Mouse (Mus musculus) right cerebral cortex, postnatal 36 days (tissue): ENCODE data around the gene C1qtnf2.

Experiments
- DNase-seq, 2 experiments: peaks; one replicate each; pipeline ENCODE4 v3.0.0; 2022; ENCODE audit warnings: low spot score in 2 of 2, mixed read lengths in 1 of 2

C1qtnf2 gene

GRCm38 (mm10) chr11:43474225-43474774 is at the start of gene C1qtnf2:
TSS of gene C1qtnf2 (plus strand) at chr11:43474276.
- DNase-seq, result no peak

GRCm38 (mm10) chr11:43424386-43424785 is 49.7 kb upstream of the C1qtnf2 start:
- DNase-seq, result no peak

- DNase-seq, result no peak
Measured at GRCm38 (mm10) chr11:43425166-43425709, 48.8 kb upstream of the C1qtnf2 start.

DNA sequence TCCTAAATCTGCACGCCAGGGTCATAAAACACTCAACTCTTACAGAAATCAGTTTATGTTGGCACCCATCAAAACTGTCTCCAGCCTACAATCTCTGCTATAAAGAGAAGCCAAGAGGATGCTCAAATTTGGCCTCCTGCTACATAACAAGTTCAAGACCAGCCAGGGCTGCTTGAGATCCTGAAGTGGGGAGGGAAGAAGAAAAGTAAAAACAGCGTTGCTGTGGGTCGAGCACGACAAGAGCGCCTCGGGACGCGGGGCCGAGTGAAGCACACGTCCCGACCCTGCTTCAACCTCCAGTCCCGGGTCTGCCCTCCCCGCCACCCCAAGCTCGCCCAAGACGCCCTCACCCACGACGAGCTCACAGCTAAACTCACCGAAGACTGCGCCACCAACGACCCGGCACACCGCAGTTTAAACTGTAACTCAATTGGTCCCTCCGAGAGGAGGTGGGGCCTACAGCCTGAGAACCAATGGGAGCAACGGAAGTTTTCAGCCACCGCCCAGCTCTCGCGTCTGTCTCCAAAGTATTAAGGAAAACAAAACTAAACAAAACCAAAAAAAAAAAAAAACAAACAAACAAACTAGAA is 48.2 kb upstream of the C1qtnf2 start, which contains the start of gene Pttg1:
Pttg1 (minus strand) TSS at position 428 of the 590 bp plus-strand sequence.
- peak; percentile 42 to 57 for DNase-seq

GRCm38 (mm10) chr11:43426414-43426884 is 47.6 kb upstream of the C1qtnf2 start:
- no peak for DNase-seq

- peak; percentile 54 to 64 for DNase-seq
Measured at GRCm38 (mm10) chr11:43433254-43434023, 40.6 kb upstream of the C1qtnf2 start, which contains the start of gene Slu7. TSS of gene Slu7 (plus strand) at chr11:43433744.

GRCm38 (mm10) chr11:43434024-43434407 is 40.1 kb upstream of the C1qtnf2 start:
- no peak for DNase-seq

GRCm38 (mm10) chr11:43441121-43441520 is 33.0 kb upstream of the C1qtnf2 start:
- DNase-seq, result no peak

- DNase-seq, result no peak
Measured at GRCm38 (mm10) chr11:43443183-43443582, 30.9 kb upstream of the C1qtnf2 start.

DNA sequence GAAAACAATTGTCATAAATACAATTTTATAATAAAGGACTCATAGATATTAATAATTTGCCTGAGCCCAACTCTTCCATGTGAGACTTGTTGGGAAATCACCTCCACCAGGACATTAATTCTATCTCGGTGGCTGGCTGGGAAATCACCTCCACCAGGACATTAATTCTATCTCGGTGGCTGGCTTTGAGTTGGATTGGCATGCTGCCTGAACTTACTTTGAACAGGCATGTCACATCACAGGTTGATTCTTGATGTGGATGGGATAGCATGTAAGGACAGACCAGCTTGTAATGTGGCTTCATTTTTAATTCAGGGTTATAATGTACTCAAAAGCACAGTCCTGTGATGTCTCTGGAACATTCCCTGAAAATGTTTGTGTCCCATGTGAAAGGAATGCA is 24.2 kb upstream of the C1qtnf2 start:
- DNase-seq, result no peak

DNA sequence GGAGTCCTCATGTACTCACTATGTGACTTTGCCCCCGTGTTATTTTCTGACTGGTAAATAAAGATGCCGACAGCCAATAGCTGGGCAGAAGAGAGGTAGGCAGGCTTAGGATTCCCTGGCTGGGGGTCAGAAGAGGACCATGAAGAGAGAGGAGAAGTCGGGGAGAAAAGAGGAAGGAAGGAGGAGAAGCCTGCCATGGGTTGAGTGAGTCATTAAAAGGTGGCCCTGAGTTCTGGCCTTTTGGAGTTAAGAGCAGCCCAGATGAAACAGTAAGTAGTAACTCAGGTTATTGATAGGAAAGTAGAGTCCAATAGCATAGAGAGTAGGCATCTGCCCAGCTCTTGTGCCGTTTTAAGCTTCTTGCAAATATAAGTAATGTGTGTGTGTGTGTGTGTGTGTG is 22.8 kb upstream of the C1qtnf2 start:
- no peak for DNase-seq

GRCm38 (mm10) chr11:43452266-43452665 is 21.8 kb upstream of the C1qtnf2 start:
- DNase-seq, result no peak

- DNase-seq, result no peak
Measured at GRCm38 (mm10) chr11:43463204-43463603, 10.9 kb upstream of the C1qtnf2 start.

DNA sequence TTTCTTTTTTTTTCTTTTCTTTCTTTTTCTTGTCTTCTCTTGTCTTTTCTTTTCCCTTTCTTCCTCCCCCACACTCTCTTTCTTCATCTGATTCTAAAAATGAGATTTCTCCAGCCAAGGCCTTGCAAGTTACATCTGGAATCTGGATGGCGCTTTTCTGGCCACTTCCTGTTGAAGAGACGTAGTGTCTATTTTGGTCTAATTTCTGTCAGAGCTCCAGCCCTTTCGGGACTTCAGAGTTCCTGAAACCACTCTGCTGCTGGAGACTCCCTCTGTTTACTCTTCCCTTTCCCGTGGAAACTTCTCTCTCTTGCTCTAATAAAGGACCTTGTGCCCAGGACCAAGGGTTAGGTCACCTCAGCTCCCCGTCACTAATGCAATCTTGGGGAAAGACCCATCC is 4.0 kb upstream of the C1qtnf2 start:
- no peak for DNase-seq

- DNase-seq, result no peak
Measured at GRCm38 (mm10) chr11:43470881-43471820, 2.9 kb upstream of the C1qtnf2 start.

DNA sequence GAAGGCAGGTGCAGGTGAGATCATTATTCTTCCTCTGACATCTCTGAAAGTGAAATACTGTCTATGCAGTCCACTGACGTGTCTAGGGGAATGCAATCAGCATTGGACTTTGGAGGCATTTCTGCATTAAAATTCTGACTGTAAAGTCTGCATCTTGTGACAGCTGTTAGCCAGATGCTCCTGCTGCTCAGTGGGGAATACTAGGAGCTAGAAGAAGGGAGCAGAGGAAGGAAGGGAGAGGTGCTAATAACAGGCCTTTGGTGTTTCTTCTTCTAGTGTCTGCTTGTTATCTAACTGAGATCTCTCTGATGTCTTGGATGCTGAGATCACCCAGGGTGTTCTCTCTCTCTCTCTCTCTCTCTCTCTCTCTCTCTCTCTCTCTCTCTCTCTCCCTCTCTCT is 961 bp upstream of the C1qtnf2 start:
- no peak for DNase-seq

DNA sequence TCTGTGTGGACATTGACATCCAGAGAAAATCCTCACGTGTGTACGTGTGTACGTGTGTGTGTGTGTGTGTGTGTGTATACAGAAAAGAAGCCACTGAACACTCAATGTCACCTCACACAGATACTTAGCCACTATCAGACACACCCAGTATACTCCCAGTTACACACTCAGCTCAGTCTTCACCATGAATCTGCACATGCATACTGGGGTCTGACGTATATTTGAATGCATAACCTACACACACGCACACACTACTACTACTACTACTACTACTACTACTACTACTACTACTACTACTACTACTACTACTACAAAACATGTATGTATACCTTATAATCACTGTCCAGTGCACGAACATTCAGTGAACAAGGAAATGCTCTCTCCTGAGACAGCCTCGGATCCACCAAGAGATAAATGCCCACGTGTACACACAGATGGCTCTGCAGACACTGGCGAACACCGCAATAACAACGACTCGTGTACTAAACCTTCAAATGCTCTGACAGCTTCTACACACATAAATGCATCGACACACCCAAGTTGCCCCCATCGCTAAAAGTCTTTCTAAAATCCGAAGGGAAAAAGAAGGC is 346 bp upstream of the C1qtnf2 start:
- no peak for DNase-seq

- DNase-seq, result no peak
Measured at GRCm38 (mm10) chr11:43479376-43479775, 5.3 kb downstream of the C1qtnf2 start.

DNA sequence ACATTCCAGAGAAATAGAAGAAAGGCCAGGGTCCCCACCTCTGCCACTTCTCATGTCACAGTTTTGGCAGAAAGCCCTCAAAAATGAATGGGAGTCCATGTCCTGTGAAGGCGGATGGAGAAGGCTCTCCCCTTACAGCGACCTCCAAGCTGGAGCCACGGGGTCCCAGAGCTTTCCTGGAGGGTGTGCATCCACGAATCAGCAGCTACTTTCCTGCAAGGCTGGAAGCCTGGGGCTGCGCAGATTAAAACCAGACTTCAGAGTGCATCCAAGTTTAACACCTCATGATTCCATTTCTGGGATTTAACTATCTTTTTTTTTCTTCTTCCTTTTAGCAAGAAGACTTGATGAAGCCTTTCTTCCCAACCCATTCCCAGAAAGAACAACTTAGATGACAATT is 6.5 kb downstream of the C1qtnf2 start:
- DNase-seq, result no peak

DNA sequence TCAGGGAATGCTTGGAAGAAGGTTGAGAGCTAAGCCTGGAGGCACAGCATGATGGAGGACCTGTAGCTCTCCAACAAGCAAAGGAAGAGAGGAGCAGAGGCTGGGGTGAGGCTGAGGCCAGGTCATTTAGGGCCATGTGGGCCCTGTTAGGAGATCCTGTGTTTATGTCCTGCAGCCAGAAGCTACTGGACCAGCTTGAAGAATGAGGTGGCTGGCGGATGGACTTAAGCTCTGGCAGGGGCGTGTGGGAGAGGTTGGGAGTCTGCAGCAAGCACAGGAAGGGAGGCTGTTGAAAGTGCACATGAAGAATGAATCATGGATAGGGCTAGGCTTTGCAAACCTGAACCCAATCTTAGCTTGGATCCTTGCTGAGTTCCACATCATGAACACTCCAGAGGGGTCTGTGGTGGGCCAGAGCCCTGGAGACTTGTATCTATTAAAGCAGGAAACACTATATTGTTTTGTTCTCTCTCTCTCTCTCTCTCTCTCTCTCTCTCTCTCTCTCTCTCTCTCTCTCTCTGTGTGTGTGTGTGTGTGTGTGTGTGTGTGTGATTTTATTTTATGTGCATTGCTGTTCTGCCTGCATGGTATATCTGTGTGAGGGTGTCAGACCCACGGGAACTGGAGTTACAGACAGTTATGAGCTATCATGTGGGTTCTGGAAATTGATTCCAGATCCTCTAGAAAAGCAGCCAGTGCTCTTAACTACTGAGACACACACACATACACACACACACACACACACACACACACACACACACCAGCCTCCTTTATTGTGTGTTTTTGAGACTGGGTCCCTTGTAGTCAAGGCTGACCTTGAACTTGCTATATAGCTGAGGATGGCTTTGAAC is 7.8 kb downstream of the C1qtnf2 start:
- DNase-seq, result no peak
